Mouse (Mus musculus) fat pad, adult 2 months (tissue): ENCODE measurements around the gene Rhoj.
"Not testable (repeated sequence)": the region's sequence is repeated elsewhere in the genome, so short reads cannot be mapped to it uniquely, and the experiment has no call there.

ENCODE experiments used
- DNase-seq: peaks from one replicate; pipeline ENCODE4 v3.0.0-alpha.2; 2011; ENCODE audit warnings: low read depth, low spot score; ENCODE audit errors: extremely low read depth

Rhoj gene

DNA sequence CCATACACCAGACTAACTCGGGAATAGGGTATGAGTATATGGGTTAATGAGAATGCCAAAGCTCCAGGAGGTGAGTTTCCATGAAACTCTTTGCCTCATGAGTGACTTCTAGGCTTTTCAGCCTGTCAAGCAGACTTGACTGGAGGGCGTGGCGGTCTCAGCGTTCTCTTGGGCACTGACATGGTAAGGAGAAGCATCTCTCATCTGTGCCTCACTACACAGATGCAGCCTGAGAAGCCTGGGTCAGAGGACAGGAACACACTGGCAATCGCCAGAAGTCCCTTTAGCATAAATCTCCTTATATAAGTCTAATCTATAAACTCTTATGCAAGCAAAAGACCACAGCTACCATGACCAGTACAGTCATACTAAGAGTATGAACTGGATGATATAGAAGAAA is 41.4 kb downstream of the Rhoj start:
- not testable (repeated sequence) for DNase-seq

DNA sequence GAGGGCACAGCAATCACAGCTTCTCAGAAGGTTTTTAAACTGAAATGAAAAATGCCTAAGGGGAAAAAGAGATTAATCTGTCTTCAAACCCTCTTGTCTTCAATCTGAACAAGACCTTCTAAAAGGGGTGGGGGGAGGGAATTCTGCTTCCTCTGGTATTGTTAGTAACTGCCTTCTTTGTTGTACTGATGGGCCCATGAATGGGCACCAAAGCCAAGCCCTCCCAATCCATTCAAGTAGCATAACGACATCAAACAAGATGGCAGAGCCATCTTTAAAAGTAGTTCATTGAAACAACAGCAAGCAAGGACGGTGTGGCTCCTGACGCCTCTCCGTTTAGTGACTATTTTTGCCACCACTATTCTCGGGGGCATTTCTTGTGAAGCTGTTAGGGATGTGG is 42.6 kb downstream of the Rhoj start:
- no peak for DNase-seq

DNA sequence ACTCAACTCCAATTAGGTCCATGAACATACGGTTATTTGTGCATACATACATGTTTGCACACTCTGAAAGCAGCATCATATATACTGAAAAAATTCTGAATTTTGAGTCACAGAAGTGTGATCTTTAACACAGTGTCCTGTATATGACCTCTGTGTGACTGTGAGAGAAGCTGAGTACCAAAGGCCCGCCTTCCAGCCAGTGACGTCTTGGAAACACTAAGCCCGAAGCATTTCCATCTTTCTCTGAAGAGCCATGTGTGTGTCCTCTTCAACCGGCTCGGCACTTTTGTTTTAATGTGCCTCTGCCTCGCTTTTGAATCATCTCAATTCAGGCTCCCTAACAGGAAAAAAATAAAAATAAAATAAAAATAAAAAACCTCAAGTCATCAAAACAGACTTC is 43.7 kb downstream of the Rhoj start:
- no peak for DNase-seq

DNA sequence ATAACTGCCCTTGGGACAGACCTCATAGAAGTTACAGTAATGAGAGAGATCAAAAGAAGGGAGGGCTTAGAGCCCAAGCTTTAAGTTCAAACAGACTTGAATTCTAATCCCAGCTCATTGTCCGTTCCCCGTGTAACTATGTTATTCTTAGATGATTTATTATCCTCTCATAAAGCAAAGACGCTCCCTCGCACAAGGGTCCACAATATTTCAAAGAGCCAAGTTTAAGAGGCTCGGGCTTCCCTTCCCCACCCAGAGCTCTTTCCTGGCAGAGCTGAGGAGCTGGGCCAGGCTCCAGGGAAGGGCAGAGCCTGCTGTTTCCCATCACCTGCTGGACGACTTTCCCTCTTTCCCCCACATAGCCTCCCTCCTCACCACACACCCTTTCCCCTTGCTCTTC is 44.3 kb downstream of the Rhoj start:
- DNase-seq = no peak

DNA sequence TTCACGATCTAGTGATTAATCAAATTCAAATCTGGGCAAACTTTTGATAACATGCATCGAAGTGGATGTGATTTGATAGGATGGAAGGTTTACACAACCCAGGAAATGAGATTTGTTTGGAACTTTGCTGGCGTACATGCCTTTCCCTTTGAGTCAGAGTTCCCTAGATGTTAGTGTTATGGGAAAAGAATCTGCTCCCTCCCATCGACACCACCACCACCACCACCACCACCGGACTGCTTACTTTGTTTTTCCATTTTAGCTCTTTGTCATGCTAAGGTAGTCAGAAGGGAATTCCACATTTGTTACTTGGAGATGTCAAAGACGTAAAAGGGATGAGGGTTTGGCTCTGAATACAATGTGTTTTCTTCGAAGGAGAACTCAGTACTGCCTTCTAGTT is 46.2 kb downstream of the Rhoj start:
- no peak for DNase-seq

DNA sequence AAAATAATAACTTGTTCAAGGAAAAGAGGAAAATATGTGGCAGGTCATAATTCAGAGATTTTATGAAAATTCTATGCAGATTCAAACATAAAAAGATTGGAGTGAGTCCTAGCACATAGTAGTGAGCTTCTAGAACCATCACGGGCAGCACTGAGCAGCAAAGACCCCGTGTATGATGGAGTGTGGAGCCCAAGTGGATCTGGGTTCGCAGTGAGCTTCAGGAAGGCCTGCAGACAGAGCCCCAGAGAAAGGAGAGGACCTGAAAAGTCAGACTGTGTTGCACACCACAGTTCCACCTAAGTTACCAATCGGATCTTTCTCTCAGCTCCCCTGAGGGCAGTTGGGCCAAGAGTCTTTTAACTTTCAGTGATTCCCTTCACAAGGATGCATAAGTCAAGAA is 49.7 kb downstream of the Rhoj start:
- DNase-seq = no peak

DNA sequence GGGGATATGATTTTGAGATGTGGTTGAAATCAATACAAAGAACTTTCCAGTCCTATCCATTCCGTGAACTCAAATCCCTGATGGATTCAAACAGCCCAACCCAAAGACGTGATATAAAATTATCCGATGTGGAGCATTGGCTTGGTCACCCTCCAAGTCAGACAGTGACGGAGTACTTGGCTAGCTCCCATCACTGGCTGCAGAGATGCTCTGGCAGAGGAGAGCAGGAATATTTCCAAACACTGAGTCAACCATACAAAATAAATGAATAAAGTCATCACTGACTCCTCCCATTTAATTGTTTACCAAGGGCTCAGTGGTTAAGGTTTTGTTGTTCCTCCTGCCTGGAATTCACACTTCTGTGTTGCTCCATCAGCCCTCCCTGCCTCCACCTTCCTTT is 50.6 kb downstream of the Rhoj start:
- DNase-seq = no peak

DNA sequence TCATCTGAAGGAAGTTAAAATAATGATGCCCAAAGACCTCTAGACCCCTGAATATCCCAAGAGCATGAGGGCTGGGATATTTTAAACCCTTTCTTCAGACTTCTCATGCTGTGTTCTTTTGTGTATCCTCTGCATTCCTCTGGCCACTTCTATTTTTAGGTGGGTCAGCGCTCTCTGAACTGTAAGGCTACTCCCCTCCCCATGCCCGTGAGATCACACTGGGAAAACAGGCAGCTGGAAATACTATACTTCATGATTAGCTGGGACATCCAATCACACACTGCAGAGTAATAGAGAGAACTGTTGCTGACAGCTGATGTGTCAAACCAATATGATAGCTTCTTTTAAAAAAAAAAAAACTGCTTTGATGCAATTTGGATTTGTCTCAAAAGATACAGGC is 51.4 kb downstream of the Rhoj start:
- DNase-seq = no peak

DNA sequence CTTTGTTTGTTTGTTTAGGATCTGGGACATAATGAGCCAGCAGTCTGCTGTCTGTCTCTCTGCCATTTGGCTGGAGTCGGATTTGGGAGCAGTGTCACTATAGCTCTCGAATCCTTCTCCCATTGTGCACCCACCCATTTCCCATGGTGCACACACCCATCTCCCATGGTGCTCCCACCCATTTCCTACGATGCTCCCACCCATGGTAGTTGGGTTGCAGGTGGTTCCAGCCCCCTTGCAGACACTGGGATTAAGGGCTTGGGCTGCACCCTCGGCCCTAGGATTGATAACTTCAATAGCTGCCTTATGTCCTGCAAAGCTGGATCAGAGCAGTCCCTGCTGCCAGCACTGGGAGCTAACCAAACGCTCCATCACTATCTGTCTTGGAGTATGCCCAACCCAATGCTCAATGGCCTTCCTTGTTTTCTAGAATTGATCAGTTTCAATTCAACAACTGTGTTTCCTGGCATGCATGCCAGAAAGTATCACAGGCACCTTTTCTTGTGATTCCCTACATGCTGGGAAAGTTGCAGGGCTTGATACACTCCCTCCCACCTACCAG is 51.9 kb downstream of the Rhoj start:
- no peak for DNase-seq

DNA sequence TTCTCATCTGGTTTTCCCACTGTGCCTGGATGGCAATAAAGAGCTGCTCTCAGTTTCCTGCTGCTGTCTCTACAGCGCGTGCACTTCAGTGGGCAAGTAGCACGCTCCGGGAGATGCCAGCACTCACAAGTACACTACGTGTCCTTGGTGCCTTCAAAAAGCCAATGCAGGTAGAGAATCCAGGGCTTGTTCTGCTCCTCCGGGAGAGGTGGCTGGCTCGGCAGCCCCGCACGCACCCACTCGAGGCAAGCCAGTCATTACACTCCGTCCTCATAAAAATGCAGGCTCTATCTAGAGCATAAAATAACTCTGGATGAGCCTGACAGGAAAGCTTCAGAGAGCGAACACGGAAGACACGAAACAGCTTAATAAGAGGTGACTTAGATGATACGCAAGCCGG is 54.3 kb downstream of the Rhoj start:
- DNase-seq = no peak

DNA sequence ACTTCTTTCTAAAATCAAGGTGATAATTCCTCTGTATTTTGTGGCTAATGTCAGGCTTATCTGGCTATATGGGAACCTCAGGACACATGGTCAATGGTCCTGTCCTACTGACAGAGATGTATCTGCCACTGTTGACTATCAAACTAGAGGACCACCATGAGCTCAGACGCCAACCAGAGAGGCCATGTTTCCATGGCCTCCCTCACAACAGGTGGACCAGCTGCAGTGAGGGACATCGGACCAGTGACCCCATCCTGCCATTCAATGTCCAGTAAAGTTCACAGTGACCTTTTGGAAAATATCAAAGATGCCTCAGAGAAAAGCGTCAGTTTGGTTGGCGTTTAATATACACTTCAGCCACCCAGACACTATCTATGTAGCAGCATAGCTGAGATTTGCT is 56.3 kb downstream of the Rhoj start:
- DNase-seq = no peak

DNA sequence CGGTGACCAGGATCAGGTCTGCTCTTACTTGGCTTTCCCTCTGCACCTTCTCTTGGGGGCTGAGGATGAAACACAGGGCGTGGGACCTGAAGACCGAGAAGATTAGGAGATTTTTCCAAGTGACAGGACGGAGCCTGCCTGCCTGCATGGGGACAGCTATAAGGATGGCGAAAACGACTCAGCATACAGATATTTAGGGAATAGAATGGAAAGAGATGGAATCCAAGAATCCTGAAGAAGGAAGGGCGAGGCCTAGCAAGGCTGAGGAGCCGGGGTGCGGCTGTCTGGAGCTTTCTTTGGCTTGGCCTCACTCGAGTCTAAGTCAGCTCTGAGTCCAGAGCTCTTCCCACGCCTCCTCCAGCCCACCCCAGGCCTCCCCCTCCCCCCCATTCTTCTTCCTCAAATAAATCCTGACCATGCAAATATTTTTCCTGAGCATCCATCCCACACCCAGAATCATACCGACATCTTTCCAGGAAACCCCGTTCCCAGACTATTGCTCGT is 57.6 kb downstream of the Rhoj start:
- DNase-seq = no peak

DNA sequence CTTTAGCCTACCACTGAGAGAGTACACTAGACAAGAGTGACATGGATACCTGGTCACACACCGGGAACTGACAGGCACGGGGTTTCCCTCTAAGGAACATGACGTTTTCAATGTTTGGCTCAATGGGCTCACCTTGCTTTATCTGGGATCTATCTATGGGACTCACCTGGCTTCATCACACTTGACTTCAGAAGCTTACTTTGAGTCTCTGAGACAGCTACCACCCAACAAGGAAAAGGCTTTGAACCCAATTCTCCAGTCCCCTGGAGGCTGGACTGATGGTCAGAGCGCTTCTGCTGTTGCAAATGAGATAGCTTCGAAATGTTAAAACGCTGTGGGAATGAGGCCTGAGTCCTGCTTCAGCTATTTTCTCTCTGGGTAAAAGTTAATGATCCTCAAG is 59.2 kb downstream of the Rhoj start:
- no peak for DNase-seq

DNA sequence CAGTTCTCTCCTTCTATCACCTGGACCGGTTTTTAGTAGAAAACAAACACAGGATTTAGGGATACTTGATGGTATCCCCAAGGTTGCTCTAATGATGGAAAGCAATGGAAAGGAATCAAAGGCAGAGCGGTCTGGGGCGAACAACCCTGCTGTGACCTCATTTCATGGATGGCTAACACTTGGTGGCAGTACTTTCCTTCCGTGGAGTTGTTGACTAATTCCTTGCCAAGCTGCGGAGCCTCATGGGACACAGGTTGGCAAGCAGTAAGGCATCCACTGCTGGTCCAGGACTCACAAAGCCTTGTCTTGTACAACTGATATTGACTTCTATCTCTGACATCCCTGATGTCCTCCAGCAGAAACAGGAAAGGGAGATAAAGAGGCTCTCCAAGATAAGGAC is 60.4 kb downstream of the Rhoj start:
- DNase-seq = no peak

DNA sequence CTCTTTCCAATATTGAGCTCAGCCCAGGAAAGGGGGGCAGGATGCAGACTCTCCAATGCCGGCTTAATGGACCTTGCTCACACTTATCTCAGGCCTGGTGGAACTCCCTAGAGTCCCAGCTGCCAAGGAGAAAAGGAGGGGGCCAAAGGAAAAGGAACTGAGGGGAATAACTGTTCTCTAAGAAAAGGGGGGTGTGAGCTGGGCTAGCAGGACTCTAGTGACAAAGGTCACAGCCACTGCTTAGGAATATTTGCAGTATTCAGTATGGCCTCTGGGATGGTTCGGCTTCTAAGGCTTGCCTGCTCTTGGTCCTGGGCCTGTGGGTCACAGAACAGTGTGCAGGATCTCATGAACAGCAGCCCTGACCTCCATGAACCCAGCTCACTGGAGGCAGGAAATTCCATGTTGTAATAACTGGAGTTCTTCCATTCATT is 61.3 kb downstream of the Rhoj start:
- DNase-seq = no peak

DNA sequence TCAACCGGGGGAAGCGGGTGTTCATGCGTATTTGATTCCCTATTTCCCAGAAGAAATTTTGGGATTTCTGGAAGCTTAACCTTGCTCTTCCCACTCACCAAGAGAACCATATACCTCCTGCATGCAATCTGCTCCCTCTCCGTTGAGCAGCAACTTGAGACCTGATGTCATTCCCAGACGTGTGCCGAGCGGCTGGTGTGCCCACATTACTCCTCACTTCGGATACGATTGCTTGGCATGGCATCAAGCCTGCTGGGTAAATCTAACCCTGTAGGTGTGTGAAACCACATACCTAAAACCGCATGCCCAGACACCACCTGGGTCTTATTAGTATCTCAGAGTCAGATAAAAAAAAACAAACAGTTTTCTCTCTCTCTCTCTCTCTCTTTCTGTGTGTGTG is 66.3 kb downstream of the Rhoj start:
- DNase-seq = no peak

DNA sequence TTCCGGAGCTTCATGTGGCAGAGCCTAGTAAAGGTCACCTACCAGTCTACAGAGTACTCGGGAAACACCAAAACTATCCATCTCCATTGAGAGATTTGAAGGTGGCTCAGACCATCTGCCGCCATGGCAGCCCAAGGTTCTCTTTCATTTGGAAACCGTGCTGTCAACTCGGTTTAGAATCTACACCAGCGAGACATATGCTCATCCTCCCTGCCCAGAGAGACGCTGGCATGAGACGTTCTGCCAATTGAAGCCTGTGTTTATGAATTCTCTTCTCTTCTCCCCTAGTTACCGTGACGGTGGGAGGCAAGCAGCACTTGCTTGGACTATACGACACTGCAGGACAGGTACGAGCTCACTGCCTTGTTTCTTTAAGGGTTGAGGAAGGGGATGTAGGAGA is 66.9 kb downstream of the Rhoj start:
- DNase-seq = no peak

DNA sequence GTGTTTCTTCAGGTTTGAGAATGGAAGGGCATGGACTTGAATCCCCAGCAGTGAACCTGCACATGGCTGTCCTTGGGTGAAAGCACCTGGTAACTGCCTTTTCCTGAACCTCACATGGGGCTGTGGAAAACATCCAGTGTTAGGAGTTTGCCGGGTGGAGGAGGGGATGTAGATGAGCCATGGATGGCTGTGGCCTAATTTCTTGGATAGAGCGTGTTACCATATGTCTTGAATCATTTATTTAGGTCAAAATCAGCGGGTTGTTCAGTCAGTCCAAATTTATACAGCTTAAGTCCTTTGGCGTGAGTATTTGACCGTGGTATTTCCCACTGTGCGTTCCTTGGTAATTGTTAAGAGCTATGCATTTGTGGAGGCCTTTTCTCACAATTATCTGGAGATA is 68.0 kb downstream of the Rhoj start:
- DNase-seq = no peak

DNA sequence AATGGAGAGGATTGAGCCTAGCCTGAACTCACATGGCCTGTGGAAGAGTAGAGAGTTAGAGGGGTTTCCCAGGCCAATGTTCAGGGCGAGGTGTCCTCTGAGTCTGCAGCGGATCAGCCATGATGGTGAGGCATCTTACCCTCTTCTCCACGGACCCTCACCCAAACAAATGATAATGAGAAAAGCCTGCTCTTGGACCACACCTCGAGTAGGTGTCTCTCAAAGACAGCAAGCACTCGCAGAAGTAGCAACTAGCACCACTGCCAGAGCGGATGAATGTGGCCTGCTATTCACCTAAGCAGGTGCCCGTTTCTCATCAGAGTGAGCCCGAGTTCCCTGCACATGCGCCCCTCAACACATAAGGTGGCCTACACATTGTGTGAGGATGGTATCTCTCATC is 78.6 kb downstream of the Rhoj start:
- no peak for DNase-seq

DNA sequence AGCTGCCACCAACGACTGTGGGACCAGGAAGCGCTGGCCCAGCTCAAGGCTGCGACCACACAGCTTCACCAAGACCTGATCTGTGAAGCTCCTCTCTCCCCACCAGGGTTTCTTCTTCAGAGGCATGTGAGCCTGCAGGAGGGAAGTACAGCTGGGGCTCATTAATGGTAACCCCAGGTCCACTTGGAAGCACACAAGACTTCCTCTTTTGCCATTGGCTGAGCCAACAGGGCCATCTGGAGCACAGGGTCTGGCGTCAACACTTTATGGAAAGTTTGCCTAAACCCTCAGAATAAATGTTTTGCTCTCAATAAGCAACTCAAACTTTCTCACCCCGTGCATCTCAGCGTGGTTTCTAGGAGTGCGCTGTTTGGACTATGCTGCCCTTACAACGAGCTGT is 79.0 kb downstream of the Rhoj start:
- DNase-seq = no peak

DNA sequence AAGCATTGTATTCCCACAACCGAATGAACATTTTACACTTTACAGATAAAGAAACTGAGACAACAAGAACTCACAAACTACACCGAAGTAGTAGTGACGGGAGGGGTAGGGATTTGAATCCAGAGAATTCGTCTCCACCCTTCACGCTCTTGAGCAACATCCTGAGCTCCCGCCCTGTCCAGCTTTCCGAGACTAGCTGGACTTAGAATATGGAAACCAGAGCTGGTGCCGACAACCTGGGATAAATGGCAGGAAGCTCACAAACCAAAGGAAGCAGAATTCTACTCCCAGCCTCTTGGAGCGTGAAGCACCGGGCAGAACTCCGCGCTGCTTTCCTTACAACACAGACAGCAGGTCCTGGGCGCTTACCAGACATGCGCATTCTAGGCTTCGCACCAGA is 79.7 kb downstream of the Rhoj start:
- no peak for DNase-seq

DNA sequence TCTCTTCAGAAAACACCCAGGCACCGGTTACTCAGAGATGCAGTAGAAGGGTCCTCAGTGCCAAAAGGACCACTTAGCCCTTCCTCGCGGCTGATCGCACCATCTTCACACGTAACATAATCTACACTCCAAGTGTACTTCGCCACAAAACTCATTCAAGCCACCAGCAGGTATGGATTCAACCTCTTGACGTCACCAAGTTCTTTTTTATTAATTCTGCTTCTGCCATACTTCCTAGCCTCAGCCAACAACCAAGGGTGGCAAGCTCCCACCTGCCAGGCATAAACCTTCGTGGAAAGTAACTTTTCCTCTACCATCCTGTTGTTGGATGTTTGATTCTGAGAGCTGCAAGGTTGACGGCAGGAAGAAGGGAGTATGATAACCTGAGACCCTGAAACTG is 80.4 kb downstream of the Rhoj start:
- DNase-seq = no peak

DNA sequence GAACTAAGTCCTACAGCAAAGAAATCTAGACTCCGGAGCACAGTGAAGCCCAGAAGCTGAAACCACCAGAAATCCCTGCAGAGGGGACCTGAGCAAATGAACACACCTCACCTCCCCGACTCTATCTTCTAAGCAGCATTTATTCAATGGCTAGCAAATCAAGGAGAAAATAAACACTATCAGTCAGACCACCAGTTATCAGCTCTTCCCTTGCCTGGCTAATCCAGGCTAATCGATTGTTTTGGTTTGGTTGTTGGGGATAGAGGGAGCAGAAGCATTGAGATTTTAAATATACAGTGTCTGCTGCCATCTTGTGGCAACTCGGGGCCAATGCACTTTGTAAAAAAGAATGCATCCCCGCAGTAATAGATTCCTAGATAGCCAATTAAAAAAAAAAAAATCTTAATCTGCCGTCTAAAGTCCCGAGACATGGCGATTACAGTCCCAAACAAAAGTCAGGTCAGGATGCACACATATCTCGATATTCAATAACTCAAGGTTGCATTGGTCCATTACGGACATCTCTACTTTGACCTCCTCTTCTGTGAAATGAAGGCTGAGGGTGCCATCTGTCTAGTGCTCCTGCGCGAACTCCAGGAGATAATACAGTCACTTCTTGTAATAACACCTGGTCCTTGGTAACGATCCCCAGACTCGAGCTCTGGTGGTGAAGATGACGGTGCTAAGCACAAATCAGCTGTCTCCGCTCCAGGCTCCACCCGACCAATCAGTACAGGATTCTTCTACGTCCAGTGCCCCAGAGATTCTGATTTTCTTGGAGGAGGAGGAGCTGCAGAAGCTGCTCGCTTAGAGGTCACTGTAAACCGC is 81.4 kb downstream of the Rhoj start:
- no peak for DNase-seq
